Mouse (Mus musculus): ENCODE data around the gene Plod3. TPM values are rescaled to one million over a fixed set of nuclear protein-coding genes. Genes with fewer than 3 reads are reported as not detected.

Plod3 gene
- polyA plus RNA-seq, 2 experiments = 7.2 to 13.9 TPM

GRCm38 (mm10) chr5:136979762-136980161, 7.1 kb upstream of the Plod3 start:
- Histone ChIP-seq H3K4me2 (ENCODE audit: low read depth) (no peak overlapping the region), H3K4me1 (replicated peaks; ENCODE audit: control insufficient read depth in 2 of 2, insufficient read depth in 2 of 2, low read length in 1 of 2) (no peaks in the 10 kb centered on the region), H3K36me3 (replicated peaks; ENCODE audit: control insufficient read depth, insufficient read depth, low read depth) (peaks cover 3% of the 10 kb centered on the region), H3K27me3 (ENCODE audit: control insufficient read depth, insufficient read depth, low read length) (no peaks in the 10 kb centered on the region), H3K4me3 (ENCODE audit: insufficient read depth in 1 of 2, low read depth in 2 of 2, low read length in 2 of 2) (no peak overlapping the region), H3K27ac (no peak overlapping the region), H3K9ac (replicated peaks) (no peak overlapping the region), H3K9me3 (ENCODE audit: control insufficient read depth, low read length) (no peaks in the 10 kb centered on the region)
- no peak for TF ChIP-seq EP300 (IDR thresholded peaks at IDR 0.05; ENCODE audit: low read depth)
- TF ChIP-seq CTCF (IDR thresholded peaks at IDR 0.05; ENCODE audit: low read depth) = no peak
- DNase-seq (ENCODE audit: low read depth in 3 of 3, low spot score in 3 of 3) (no peak), ATAC-seq (ENCODE audit: insufficient read depth) (no peak)
- 76% methylated on average over 2 of the region's 2 CpGs for WGBS (ENCODE audit: insufficient replicate concordance)

DNA sequence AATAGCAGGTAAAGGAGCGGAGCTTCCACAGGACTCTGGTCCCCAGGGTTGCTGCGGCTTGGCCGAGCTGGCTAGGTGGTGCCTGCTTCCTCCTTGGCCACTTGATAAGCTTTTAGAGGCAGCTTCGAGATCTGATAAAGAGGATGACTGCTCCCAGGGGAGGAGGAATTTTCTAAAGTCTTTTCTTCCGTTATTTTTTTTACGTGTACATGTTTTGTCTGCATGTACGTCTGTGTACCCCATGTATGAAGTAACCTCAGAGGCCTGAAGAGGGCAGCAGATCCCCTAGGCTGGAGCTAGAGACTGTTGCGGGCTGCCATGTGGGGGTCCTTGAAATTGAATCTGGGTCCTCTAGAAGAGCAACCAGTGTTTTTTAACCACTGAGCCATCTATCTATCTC, 5.8 kb upstream of the Plod3 start:
- peaks cover 3% of the 10 kb centered on the region for H3K36me3 ChIP-seq (replicated peaks; ENCODE audit: control insufficient read depth, insufficient read depth, low read depth)
- no peak for ATAC-seq (ENCODE audit: insufficient read depth)
- H3K9me3 ChIP-seq (ENCODE audit: control insufficient read depth, low read length) = no peaks in the 10 kb centered on the region
- TF ChIP-seq CTCF (IDR thresholded peaks at IDR 0.05; ENCODE audit: low read depth) (peak; percentile 50), EP300 (IDR thresholded peaks at IDR 0.05; ENCODE audit: low read depth) (no peak)
- H3K4me3 ChIP-seq (ENCODE audit: insufficient read depth in 1 of 2, low read depth in 2 of 2, low read length in 2 of 2) = no peak overlapping the region
- WGBS (ENCODE audit: insufficient replicate concordance) = 71% methylated on average over 8 of the region's 8 CpGs
- no peak for DNase-seq (ENCODE audit: low read depth in 3 of 3, low spot score in 3 of 3)
- no peak overlapping the region for H3K9ac ChIP-seq (replicated peaks)
- no peak overlapping the region for H3K27ac ChIP-seq
- H3K4me1 ChIP-seq (replicated peaks; ENCODE audit: control insufficient read depth in 2 of 2, insufficient read depth in 2 of 2, low read length in 1 of 2) = peaks cover 0 to 4% of the 10 kb centered on the region in 2 experiments; a peak in 2 of 4 replicates
- no peaks in the 10 kb centered on the region for H3K27me3 ChIP-seq (ENCODE audit: control insufficient read depth, insufficient read depth, low read length)
- no peak overlapping the region for H3K4me2 ChIP-seq (ENCODE audit: low read depth)

GRCm38 (mm10) chr5:136982338-136982930, 4.4 kb upstream of the Plod3 start:
- no peak for ATAC-seq (ENCODE audit: insufficient read depth)
- WGBS (ENCODE audit: insufficient replicate concordance) = 53% methylated on average over 15 of the region's 16 CpGs
- peaks cover 0 to 10% of the 10 kb centered on the region in 2 experiments; a peak in 2 of 4 replicates for H3K4me1 ChIP-seq (replicated peaks; ENCODE audit: control insufficient read depth in 2 of 2, insufficient read depth in 2 of 2, low read length in 1 of 2)
- H3K9ac ChIP-seq (replicated peaks) = no peak overlapping the region
- H3K9me3 ChIP-seq (ENCODE audit: control insufficient read depth, low read length) = no peaks in the 10 kb centered on the region
- no peak overlapping the region for H3K4me2 ChIP-seq (ENCODE audit: low read depth)
- no peak overlapping the region for H3K4me3 ChIP-seq (ENCODE audit: insufficient read depth in 1 of 2, low read depth in 2 of 2, low read length in 2 of 2)
- H3K36me3 ChIP-seq (replicated peaks; ENCODE audit: control insufficient read depth, insufficient read depth, low read depth) = peaks cover 3% of the 10 kb centered on the region
- TF ChIP-seq CTCF (IDR thresholded peaks at IDR 0.05; ENCODE audit: low read depth) (peak; percentile 69), EP300 (IDR thresholded peaks at IDR 0.05; ENCODE audit: low read depth) (no peak)
- no peak for DNase-seq (ENCODE audit: low read depth in 3 of 3, low spot score in 3 of 3)
- H3K27ac ChIP-seq = no peak overlapping the region
- no peaks in the 10 kb centered on the region for H3K27me3 ChIP-seq (ENCODE audit: control insufficient read depth, insufficient read depth, low read length)

DNA sequence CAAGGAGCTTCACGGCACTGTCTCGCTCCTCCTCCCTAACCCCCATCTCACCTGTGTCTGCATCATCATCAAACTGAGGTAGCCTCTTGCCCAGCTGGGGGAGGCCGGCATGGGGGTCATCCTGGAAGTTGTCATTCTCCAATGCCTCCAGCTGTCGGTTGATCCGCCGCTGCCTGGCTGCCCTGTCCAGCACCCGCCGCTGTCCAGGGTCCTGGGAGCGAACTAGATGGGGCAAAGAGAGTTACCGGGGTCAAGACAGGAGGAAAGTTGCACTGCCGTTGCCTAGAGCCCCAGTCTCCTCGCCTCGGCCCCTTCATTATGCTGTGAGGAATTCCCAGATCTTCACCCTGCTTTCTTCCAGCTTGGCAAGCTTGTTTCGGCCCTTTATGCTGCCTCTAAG, 2.0 kb upstream of the Plod3 start:
- WGBS (ENCODE audit: insufficient replicate concordance) = 61% methylated on average over 14 of the region's 14 CpGs
- no peak overlapping the region for H3K9ac ChIP-seq (replicated peaks)
- H3K9me3 ChIP-seq (ENCODE audit: control insufficient read depth, low read length) = no peaks in the 10 kb centered on the region
- no peak overlapping the region for H3K4me2 ChIP-seq (ENCODE audit: low read depth)
- H3K4me1 ChIP-seq (replicated peaks; ENCODE audit: control insufficient read depth in 2 of 2, insufficient read depth in 2 of 2, low read length in 1 of 2) = peaks cover 0 to 13% of the 10 kb centered on the region in 2 experiments; a peak in 2 of 4 replicates
- no peak overlapping the region for H3K27ac ChIP-seq
- ATAC-seq (ENCODE audit: insufficient read depth) = no peak
- peaks cover 3% of the 10 kb centered on the region for H3K36me3 ChIP-seq (replicated peaks; ENCODE audit: control insufficient read depth, insufficient read depth, low read depth)
- TF ChIP-seq CTCF (IDR thresholded peaks at IDR 0.05; ENCODE audit: low read depth) (no peak), EP300 (IDR thresholded peaks at IDR 0.05; ENCODE audit: low read depth) (no peak)
- no peak for DNase-seq (ENCODE audit: low read depth in 3 of 3, low spot score in 3 of 3)
- no peak overlapping the region for H3K4me3 ChIP-seq (ENCODE audit: insufficient read depth in 1 of 2, low read depth in 2 of 2, low read length in 2 of 2)
- H3K27me3 ChIP-seq (ENCODE audit: control insufficient read depth, insufficient read depth, low read length) = no peaks in the 10 kb centered on the region

- H3K9me3 ChIP-seq (ENCODE audit: control insufficient read depth, low read length) = no peaks in the 10 kb centered on the region
- peaks cover 0 to 13% of the 10 kb centered on the region in 2 experiments; a peak in 2 of 4 replicates for H3K4me1 ChIP-seq (replicated peaks; ENCODE audit: control insufficient read depth in 2 of 2, insufficient read depth in 2 of 2, low read length in 1 of 2)
- TF ChIP-seq EP300 (IDR thresholded peaks at IDR 0.05; ENCODE audit: low read depth) (no peak), CTCF (IDR thresholded peaks at IDR 0.05; ENCODE audit: low read depth) (no peak)
- no peaks in the 10 kb centered on the region for H3K27me3 ChIP-seq (ENCODE audit: control insufficient read depth, insufficient read depth, low read length)
- WGBS (ENCODE audit: insufficient replicate concordance) = under 1% methylated on average over 67 of the region's 67 CpGs
- H3K9ac ChIP-seq (replicated peaks) = peak overlapping the region; percentile 93
- peak overlapping the region; percentile 75 for H3K27ac ChIP-seq
- H3K4me3 ChIP-seq (ENCODE audit: insufficient read depth in 1 of 2, low read depth in 2 of 2, low read length in 2 of 2) = peak overlapping the region; percentile 93 to 98
- H3K4me2 ChIP-seq (ENCODE audit: low read depth) = peak overlapping the region; percentile 92
- peak; percentile 59 to 78 (median 64) for DNase-seq (ENCODE audit: low read depth in 3 of 3, low spot score in 3 of 3)
- ATAC-seq (ENCODE audit: insufficient read depth) = peak; percentile 68
- no peaks in the 10 kb centered on the region for H3K36me3 ChIP-seq (replicated peaks; ENCODE audit: control insufficient read depth, insufficient read depth, low read depth)
These were observed 517 bp downstream of the Plod3 start for GRCm38 (mm10) chr5:136987138-136987933.
